Mouse (Mus musculus): ENCODE results near the gene Mgat4d.

DNA sequence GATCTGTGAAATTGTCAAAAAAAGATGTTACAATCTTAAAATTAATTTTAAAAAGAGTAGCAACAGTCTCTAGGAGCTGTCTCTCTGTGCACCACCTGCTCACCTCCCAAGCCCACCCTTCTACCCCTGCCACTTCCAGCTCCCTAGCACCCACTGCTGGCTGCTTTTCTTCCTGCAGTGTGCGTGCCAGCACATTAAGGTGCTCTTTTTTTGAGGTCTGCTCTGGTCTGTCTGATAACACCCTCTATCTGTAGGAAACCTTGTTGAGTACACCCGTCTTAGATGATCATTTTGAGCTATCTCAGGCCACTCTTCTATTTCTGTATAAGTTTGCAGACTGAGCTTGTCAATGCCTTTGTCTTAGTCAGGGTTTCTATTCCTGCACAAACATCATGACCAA, 25.2 kb upstream of the Mgat4d start:
- TF ChIP-seq CTCF (IDR thresholded peaks at IDR 0.05; ENCODE audit: low read depth, low read length) (no peak), POLR2A (IDR thresholded peaks at IDR 0.05; ENCODE audit: borderline replicate concordance, low read depth, low read length) (no peak)
